Mouse (Mus musculus) forebrain, embryonic 16.5 days (tissue): ENCODE measurements around the gene Slc6a9. TPM values are rescaled to one million over a fixed set of nuclear protein-coding genes. Genes with fewer than 3 reads are reported as not detected.

Experiments used
- ATAC-seq: fragments of 200-750 bp; cut with Nextera tagmentation; 2 replicates; pipeline ENCODE4 v1.8.0; 2017; ENCODE audit warnings: mild to moderate bottlenecking, moderate library complexity
- H3K27ac ChIP-seq: fragments of 300-500 bp; sonication (generic); 2 replicates; pipeline ENCODE4 v1.5.1; 2014; ENCODE audit warnings: low read length, control low read depth
- H3K27me3 ChIP-seq: fragments of 300-500 bp; sonication (generic); replicated peaks from 2 replicates; pipeline ENCODE4 v1.6.1; 2014; ENCODE audit warnings: low read length; ENCODE audit not compliant: control insufficient read depth, insufficient read depth
- H3K36me3 ChIP-seq: fragments of 300-500 bp; sonication (generic); 2 replicates; pipeline ENCODE4 v1.6.1; 2014; ENCODE audit not compliant: control insufficient read depth, insufficient read depth
- H3K4me1 ChIP-seq: fragments of 300-500 bp; sonication (generic); replicated peaks from 2 replicates; pipeline ENCODE4 v1.6.1; 2014; ENCODE audit warnings: low read length; ENCODE audit not compliant: control insufficient read depth, insufficient read depth
- H3K4me2 ChIP-seq: fragments of 300-500 bp; sonication (generic); 2 replicates; pipeline ENCODE4 v1.6.1; 2014; ENCODE audit warnings: mild to moderate bottlenecking, low read length, control low read depth
- H3K4me3 ChIP-seq: fragments of 300-500 bp; sonication (generic); replicated peaks from 2 replicates; pipeline ENCODE4 v1.5.1; 2014; ENCODE audit warnings: mild to moderate bottlenecking, low read length, control low read depth
- H3K9ac ChIP-seq: fragments of 300-500 bp; sonication (generic); replicated peaks from 2 replicates; pipeline ENCODE4 v1.6.1; 2014; ENCODE audit warnings: low read depth, low read length, control low read depth
- H3K9me3 ChIP-seq: fragments of 300-500 bp; sonication (generic); 2 replicates; pipeline ENCODE4 v1.6.1; 2016; ENCODE audit warnings: low read length; ENCODE audit not compliant: control insufficient read depth
- WGBS: fragments of 180-500 bp; shearing (Covaris S2); extraction: QIAGEN DNeasy Blood & Tissue Kit; methylation state at CpG from one replicate; pipeline ENCODE4 v1.1.7; 2014; 5-methylcytosine and 5-hydroxymethylcytosine counted together
- polyA plus RNA-seq: library from polyadenylated mRNA; unstranded; fragments of >200 nt; fragmentation: Nextera tagmentation; extraction: Ambion mirVana; gene quantifications from 2 replicates; pipeline ENCODE4 v1.2.1, GENCODE M21; 2015

Gene Slc6a9
- polyA plus RNA-seq, 1 experiment from 2014 or later = 16.2 TPM

DNA sequence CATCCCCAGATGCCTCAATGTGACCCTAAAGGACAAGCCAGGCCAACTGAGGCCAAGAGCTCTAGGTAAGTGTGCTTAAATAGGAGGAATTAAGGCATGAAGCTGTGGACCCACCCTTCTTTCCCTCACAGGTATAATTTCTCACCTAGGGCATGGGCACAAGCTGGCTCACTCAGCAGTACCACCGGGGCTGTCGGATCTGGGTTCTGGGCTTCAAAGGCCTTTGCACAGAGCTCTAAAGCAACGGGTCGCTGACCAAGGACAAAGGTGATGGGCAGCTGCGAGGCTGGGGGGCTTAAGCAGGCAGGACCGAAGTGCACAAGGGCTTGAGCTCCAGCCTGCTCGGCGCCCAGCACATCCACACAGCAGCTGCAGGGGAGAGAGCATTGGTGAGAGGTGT, 56.4 kb downstream of the Slc6a9 start:
- Histone ChIP-seq H3K9ac (no peak overlapping the region), H3K27me3 (no peaks in the 10 kb centered on the region), H3K4me2 (peak overlapping the region; percentile 92), H3K4me1 (peaks cover 26% of the 10 kb centered on the region), H3K36me3 (peaks cover 10% of the 10 kb centered on the region), H3K27ac (no peak overlapping the region), H3K4me3 (no peak overlapping the region; the same call in 1 of the 2 replicates), H3K9me3 (no peaks in the 10 kb centered on the region)
- no peak for ATAC-seq
- WGBS = 55% methylated on average over 8 of the region's 8 CpGs

DNA sequence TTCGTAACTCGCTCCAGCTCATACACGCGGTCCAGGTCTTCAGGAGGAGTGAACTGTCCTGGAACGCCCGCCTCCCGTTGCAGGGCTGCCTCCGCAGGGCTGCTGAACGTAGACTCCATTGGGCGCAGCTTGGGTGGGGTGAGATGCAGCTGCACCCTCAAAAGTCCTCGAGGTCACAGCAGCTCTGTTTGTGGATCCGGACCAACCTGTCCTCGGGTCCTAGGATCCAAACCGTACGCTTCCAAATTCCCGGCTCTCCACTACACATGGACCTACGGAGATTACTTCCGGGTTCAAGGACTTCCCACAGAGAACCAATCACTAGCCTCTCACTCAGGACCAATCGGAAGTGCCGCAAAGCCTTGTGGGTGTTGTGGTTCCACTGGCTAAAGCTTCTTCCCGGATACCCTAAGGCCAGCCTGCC, 57.4 kb downstream of the Slc6a9 start, which contains the start of gene Dph2:
Dph2 (minus strand) TSS at position 295 of the 424 bp plus-strand sequence.
- Histone ChIP-seq H3K27me3 (no peaks in the 10 kb centered on the region), H3K4me3 (peak within 1 kb of the TSS; percentile 55), H3K9me3 (no peaks in the 10 kb centered on the region), H3K4me2 (peak within 1 kb of the TSS; percentile 92), H3K9ac (peak within 1 kb of the TSS; percentile 36), H3K27ac (no peak within 1 kb of the TSS), H3K4me1 (peaks cover 16% of the 10 kb centered on the region), H3K36me3 (peaks cover 10% of the 10 kb centered on the region)
- WGBS = under 1% methylated on average over 21 of the region's 21 CpGs
- peak; percentile 91 for ATAC-seq

DNA sequence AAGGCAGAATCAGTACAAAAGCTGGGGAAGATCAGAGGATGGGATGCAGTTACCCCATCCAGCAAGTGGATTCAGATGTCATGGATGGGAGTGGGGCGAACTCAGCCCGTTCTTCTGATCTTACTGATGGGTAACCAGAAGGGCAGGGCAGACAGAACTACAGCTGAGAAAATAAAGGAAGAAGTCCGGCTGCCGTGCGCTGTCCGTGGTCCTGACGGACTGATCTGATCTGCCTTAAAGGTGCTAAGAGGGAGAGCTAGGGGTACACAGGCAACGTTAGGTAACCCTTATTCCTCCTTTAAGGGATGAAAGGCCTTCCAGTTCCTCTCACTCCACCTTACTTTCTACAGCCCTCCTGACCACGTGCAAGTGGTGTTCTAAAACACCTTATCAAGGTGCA, 59.1 kb downstream of the Slc6a9 start:
- Histone ChIP-seq H3K9me3 (no peaks in the 10 kb centered on the region), H3K4me2 (no peak overlapping the region), H3K4me3 (no peak overlapping the region), H3K27me3 (no peaks in the 10 kb centered on the region), H3K4me1 (peaks cover 13% of the 10 kb centered on the region), H3K27ac (no peak overlapping the region), H3K36me3 (peaks cover 20% of the 10 kb centered on the region), H3K9ac (no peak overlapping the region)
- 27% methylated on average over 9 of the region's 9 CpGs for WGBS
- no peak for ATAC-seq

DNA sequence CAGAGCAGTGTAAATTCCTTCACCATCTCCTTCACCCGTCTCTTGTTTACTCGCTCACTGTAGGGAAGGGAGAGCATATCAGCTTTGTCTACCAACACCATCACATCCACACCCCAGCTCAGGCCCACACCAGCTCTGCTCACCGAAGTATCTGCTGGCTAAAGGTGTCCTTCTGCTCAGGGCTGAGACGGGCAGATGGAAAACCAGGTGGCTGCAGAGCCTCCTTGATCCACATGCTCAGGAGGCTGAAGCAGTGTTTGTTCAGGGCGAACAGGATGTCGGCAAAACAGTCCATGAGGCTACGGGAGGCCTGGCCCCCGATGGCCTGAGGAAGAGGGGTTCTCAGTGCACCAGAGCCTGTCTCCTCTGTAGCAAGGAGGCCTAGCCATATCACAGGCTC, 60.3 kb downstream of the Slc6a9 start:
- H3K9me3 ChIP-seq = no peaks in the 10 kb centered on the region
- no peak overlapping the region for H3K4me2 ChIP-seq
- H3K4me1 ChIP-seq = peaks cover 13% of the 10 kb centered on the region
- peaks cover 31% of the 10 kb centered on the region for H3K36me3 ChIP-seq
- no peak overlapping the region for H3K9ac ChIP-seq
- no peak overlapping the region for H3K27ac ChIP-seq
- WGBS = 89% methylated on average over 8 of the region's 8 CpGs
- ATAC-seq = no peak
- H3K27me3 ChIP-seq = no peaks in the 10 kb centered on the region
- H3K4me3 ChIP-seq = no peak overlapping the region

DNA sequence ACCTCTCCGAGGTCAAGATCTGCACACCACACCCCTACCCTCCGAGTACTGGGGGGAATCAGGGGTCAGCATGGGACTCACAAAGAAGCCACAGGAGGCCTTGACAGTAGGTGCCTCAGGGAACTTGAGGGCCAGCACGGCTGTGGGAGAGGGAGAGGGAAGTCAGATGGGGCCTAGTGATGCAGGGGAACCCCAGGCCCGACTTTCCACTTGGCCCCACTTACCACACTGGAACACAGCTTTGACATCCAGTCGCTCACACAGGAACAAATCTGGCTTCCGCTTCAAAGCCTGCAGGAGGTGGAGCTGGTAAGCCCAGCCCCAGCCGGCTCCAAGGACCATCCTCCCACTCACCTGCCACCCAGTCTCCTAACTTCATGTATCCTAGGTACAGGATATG, 61.0 kb downstream of the Slc6a9 start:
- H3K27ac ChIP-seq = no peak overlapping the region
- no peaks in the 10 kb centered on the region for H3K9me3 ChIP-seq
- no peak for ATAC-seq
- H3K4me2 ChIP-seq = no peak overlapping the region
- H3K9ac ChIP-seq = no peak overlapping the region
- no peaks in the 10 kb centered on the region for H3K27me3 ChIP-seq
- H3K4me1 ChIP-seq = peaks cover 13% of the 10 kb centered on the region
- WGBS = 85% methylated on average over 7 of the region's 7 CpGs
- peaks cover 34% of the 10 kb centered on the region for H3K36me3 ChIP-seq
- no peak overlapping the region for H3K4me3 ChIP-seq

DNA sequence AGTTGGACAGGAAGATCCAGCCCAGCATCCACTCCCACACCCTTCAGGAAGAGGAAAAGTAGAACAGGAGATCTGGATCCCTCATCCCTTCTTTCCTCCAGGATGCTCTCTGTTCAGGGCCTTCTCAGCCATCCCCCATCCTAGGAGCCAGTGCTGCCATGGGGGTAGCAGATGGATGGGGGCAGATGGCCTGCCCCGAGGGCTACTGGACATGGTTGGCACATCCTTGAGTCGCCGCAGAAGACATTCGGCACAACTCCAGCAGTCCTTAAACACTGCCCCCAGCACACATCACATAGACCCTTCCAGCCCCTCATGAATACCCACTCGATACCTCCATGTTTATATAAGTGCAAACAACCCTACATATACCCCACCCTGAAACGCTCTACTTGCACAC, 61.7 kb downstream of the Slc6a9 start:
- Histone ChIP-seq H3K9me3 (no peaks in the 10 kb centered on the region), H3K9ac (no peak overlapping the region), H3K27ac (no peak overlapping the region), H3K27me3 (no peaks in the 10 kb centered on the region), H3K36me3 (peaks cover 41% of the 10 kb centered on the region), H3K4me3 (no peak overlapping the region), H3K4me2 (no peak overlapping the region), H3K4me1 (peaks cover 7% of the 10 kb centered on the region)
- WGBS = 98% methylated on average over 6 of the region's 6 CpGs
- ATAC-seq = no peak

DNA sequence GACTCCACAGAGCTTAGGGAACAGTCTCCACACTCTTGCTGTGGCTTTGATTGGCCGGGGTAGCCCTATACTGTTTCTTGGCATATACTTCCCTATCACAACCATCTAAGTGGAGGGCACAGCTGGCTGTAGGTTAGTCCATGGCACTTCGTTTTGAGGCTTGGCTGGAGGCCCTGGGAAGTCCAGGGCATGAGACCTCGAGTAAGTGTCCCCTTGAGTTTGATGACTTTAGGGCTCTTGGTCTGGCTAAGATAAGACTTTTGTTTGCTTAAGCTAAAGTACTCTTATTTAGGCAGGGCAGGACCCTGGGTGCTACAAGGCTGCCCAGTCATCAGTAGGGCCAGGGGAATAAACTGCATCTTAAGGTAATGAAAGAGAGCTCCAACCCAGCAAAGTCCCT, 63.8 kb downstream of the Slc6a9 start:
- H3K4me2 ChIP-seq = no peak overlapping the region
- no peak overlapping the region for H3K4me3 ChIP-seq
- WGBS = 89% methylated on average over 3 of the region's 3 CpGs
- H3K9ac ChIP-seq = no peak overlapping the region
- no peaks in the 10 kb centered on the region for H3K4me1 ChIP-seq
- ATAC-seq = no peak
- peaks cover 56% of the 10 kb centered on the region for H3K36me3 ChIP-seq
- no peaks in the 10 kb centered on the region for H3K27me3 ChIP-seq
- no peak overlapping the region for H3K27ac ChIP-seq
- H3K9me3 ChIP-seq = no peaks in the 10 kb centered on the region

DNA sequence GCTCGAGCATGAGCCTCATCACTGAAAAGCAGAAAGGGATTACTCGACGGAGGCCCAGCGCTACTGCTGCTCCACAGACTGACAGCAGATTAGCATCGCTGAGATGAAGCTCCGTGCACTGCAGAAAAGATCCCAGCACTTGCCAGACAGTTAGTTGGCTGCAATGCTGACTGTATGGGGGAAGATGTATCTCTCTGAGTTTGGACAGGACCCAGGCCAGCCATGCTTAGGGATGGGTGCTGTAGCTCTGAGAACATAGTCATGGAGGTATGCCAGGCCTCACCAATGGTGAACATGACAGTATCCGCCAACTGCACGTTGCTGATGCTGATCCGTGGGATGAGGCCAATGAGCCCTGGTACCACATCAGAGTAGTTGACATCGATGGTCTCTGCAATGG, 69.8 kb downstream of the Slc6a9 start:
- H3K4me1 ChIP-seq = peaks cover 19% of the 10 kb centered on the region
- H3K4me3 ChIP-seq = no peak overlapping the region
- no peak overlapping the region for H3K4me2 ChIP-seq
- H3K27ac ChIP-seq = no peak overlapping the region
- H3K9me3 ChIP-seq = no peaks in the 10 kb centered on the region
- H3K9ac ChIP-seq = no peak overlapping the region
- H3K36me3 ChIP-seq = peaks cover 40% of the 10 kb centered on the region
- ATAC-seq = peak; percentile 24; the same call in 1 of the 2 replicates
- no peaks in the 10 kb centered on the region for H3K27me3 ChIP-seq
- WGBS = 73% methylated on average over 10 of the region's 10 CpGs

DNA sequence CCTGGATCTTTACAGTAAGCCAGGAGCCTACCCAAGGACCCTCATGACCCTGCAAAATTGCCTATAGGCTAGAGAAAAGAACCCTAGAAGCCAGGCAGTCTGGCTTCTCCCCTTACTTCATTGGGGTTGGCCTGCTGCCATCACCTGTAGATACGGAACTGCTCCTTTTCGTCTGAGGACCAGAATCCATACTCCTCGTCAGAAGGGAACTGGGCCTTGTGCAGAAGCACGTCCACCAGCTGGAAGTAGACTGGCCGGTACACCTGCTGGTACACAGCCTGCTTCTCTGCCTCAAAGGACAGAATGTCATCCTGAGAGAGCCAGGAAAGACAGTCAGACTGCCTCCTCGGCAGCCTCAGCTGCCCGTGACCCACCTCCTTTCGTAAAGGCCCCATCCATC, 70.5 kb downstream of the Slc6a9 start:
- peaks cover 34% of the 10 kb centered on the region for H3K36me3 ChIP-seq
- H3K27me3 ChIP-seq = no peaks in the 10 kb centered on the region
- H3K4me2 ChIP-seq = no peak overlapping the region
- no peak overlapping the region for H3K4me3 ChIP-seq
- peaks cover 25% of the 10 kb centered on the region for H3K4me1 ChIP-seq
- WGBS = 87% methylated on average over 8 of the region's 8 CpGs
- no peak overlapping the region for H3K27ac ChIP-seq
- no peaks in the 10 kb centered on the region for H3K9me3 ChIP-seq
- no peak overlapping the region for H3K9ac ChIP-seq
- no peak for ATAC-seq

DNA sequence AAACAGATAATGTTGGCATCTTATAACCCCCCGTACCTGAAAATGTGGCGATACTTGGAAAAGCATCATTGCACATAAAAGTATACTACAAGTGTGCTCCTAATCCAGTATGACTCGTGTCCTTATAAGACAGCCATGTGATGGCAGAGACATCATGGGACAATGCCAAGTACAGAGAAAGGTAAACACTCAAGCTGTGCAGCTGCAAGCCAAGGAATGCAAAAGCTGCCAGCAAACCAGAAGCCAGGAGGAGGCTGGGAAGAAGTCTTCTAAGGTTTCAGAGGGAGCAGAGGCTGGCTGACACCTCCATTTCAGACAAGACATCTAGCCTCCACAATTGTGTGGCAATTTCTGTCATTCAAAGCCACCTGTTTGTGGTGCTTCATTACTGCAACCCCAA, 71.9 kb downstream of the Slc6a9 start:
- 82% methylated on average over 3 of the region's 3 CpGs for WGBS
- ATAC-seq = no peak
- H3K36me3 ChIP-seq = peaks cover 20% of the 10 kb centered on the region

More for the DNA sequence above, 71.9 kb downstream of the Slc6a9 start:
- Histone ChIP-seq H3K9me3 (no peaks in the 10 kb centered on the region), H3K9ac (no peak overlapping the region), H3K4me2 (no peak overlapping the region), H3K27me3 (no peaks in the 10 kb centered on the region), H3K4me3 (no peak overlapping the region), H3K27ac (no peak overlapping the region), H3K4me1 (peaks cover 32% of the 10 kb centered on the region)
